Mouse (Mus musculus) frontal cortex, postnatal 25 days (tissue): ENCODE measurements around the gene Chaf1a.

Experiments used
- DNase-seq, 2 experiments: peaks; one replicate each; pipeline ENCODE4 v3.0.0; 2022; ENCODE audit warnings: low spot score in 2 of 2

Gene Chaf1a

DNA sequence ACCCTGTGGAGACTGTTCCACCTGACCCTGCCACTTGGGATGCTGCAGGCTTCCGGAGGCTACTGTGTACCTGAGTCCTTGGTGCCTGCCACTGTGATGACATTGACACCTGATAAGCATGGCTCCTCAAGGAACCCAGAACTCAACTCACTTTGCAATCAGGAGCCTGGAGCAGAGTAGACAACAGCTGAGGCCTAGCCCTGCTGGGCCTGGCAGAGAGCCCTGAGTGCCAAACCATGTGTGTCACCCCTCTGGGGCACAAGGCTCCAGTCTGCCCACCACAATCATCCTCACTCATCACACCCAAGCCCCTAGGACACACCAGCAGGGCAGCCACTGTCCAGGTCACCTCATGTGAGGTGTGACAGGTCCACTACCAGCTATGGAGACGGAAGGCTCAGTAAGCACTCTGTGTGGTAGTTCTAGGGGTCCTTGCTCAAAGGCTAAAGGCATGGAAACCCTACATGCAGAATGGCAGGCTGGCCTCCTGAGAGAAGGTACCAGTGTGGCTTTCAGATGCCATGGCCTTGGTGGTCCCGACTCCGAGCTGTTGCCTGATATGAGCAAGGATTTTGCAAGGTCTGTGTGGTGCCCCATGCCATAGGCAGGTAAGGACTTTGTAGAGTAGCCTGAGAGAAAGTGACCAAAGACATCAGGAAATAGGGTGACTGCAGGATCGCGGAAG lies 19.7 kb upstream of the Chaf1a start:
- no peak for DNase-seq

DNA sequence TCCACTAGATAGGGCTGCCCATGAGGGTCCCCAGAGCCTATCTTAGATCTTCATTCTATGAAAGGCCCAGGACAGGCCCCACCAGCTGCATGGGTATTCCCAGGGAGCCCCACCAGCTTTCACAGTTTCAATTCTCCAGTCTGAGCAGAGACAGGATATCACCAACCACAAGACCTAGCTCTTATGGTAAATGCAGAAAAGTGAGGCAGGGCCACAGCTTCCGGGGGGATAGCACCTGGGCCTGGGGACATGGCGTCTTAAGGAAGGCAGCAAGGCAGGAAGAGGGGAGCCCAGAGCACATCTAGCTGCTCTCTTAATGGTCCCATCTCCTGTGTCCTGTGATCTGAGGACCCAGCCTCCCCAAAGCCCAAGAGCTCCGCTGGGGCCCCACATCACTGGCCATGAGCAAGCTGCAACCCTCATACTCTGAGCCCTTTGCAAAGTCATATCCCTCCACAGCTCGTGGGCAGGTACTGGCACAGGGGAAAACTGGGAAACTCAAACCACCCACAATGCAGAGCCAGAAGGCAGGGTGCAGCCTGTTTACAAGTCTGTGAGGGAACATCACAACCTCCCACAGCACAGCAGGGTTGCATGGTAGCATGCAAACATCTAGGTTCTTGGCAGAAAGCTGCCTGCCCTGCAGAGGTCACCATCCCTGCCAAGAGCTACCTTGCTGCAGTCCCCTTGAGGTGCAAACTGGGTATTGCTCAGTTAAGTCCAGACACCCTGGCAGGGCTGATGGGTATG lies 18.9 kb upstream of the Chaf1a start:
- DNase-seq: no peak

GRCm38 (mm10) chr17:56022131-56022988 lies 17.9 kb upstream of the Chaf1a start:
- DNase-seq: no peak

DNA sequence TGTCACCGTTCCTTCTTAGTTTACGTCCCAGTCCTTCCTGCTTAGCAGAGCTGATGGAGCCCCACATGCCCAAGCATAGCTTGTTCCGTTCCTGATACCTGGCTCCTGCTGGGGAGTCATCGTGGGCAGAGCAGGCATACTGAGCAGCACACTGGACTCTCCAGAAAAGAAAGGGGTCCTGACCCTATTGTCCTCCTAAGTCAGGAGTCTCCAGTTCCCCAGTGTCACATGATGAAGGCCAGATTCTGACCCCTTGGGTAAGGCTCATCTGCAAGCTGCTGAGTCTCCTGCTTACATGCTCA lies 17.3 kb upstream of the Chaf1a start:
- DNase-seq: no peak

- no peak for DNase-seq
Measured at GRCm38 (mm10) chr17:56023386-56023785, 16.9 kb upstream of the Chaf1a start.

DNA sequence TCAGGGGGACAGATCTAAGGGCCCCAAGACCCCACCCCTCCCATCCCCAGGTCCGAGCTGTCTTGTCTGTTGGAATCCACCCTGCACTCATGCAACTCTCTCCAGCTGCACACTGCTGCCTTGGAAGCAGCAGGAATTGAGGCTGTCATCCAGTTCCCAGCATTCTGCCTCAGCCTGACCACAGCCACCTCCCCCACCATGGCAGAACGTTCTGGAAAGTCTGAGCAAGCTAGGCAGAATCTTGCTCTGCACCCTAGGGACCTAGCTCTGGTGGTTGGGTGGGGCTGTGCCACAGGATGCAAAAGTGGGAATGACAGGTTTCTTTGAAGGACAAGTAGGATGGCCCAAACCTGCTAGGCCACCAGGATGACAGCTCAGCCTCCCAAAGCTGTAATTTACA lies 15.8 kb upstream of the Chaf1a start:
- no peak for DNase-seq

DNA sequence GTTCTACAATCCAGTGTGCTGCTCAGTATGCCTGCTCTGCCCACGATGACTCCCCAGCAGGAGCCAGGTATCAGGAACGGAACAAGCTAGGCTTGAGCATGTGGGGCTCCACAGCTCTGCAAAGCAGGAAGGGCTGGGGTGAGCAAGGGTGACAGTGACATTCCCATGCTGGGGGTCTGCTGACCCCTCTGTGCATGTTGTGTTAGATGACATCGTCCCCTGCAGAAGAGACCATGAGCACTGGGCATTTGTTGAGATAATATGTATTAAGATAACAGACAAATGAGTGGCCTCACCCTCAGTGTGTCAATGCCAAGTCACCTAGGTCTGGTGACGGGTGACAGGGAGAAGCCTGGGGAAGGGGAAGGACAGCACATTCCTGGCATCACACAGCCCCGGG lies 15.3 kb upstream of the Chaf1a start:
- DNase-seq: no peak

DNA sequence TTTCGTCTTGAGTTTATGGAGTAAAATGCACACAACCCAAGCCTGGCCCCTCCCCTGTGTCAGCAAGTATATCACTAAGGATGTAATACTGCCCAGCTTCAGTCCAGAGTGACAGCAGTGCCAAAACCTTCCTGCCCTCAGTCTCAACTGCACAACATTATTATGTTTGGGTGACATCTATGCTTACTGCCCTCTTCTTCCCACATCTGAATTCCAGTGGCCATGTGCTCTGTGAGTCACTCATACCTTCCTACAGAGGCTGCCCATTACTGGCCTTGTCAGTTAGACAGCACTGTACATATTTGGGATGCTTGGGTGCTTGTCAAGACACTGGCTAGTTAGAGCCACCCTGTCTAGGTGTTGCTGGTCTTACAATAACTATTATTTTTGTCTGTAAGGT lies 13.9 kb upstream of the Chaf1a start:
- DNase-seq: no peak

DNA sequence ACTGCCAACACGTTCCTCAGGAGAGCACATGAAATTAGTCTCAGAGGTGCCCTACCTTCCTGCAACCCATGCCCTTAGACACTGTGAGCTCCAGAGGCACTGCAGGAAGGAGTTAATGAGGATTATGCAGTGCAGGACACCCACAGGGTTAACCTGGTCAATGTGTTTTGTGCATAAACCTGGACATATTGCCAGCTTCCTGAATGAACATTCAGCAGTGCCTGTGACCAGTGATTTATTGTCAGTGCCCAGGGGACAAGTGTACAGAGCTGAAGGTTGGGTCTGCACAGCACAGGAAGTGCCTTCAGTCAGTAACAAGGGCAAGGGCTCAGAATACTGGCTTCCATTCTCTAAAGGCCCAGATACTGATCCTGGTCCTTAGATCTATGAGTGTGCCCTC lies 13.4 kb upstream of the Chaf1a start:
- DNase-seq: no peak

- no peak for DNase-seq
Measured at GRCm38 (mm10) chr17:56027801-56028441, 12.3 kb upstream of the Chaf1a start.

DNA sequence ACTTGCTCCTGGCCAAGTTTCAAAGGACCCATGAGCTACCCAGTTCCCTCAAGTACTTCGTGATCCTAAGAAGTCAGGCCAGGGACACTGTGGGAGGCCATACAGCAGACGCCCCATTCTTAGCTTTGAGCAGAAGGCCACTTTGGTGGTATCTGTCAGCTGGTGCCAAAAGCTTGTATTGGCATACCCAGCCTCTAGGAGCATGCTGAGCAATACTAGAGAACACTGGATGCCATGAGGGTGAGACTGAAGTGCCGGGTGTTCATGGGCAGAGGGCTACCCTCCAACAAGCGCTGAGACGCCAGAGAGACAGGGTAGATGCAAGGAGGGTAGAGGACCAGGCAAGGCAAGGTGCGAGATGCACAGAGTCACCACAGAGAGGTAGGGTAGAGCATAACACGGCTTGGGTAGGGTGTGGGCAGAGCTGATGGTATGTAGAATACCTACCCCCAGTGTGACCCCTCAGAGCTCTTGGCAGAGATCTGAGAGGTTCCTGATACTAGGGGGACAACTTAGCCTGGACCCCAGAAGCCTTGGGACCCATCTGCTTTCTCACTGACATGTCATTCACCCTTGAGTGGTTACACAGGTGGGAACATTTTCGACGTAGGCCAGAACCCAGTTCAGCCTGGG lies 9.9 kb upstream of the Chaf1a start:
- no peak for DNase-seq

GRCm38 (mm10) chr17:56030919-56031318 lies 9.3 kb upstream of the Chaf1a start:
- no peak for DNase-seq

GRCm38 (mm10) chr17:56031431-56031830 lies 8.8 kb upstream of the Chaf1a start:
- DNase-seq: no peak

DNA sequence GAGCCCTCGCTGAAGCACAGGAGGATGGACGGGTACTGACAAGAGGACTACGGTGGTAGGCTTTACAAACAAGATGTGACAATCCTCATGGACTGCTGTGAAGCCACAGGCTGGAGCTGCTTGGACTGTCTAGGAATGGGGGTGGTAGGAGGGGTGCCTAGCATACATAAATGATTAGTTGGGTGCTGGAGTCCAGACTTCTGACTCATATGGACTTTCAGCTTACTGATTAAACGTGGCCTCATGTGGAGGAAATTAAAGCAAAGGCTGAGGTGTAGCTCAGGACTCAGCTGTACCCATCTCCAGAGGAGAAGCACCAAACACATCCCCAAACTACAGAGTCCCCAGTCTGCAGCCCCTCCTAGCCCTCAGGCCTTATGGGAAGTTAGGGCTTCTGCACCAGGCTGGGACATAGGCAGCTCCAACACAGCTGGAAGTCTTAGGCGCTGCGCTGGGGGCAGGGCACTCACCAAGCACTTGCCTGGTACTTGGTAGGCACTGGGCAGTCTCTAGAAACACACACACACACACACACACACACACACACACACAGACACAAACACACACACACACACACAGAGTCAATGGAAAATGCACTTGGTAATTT lies 8.0 kb upstream of the Chaf1a start:
- no peak for DNase-seq

- no peak for DNase-seq
Measured at GRCm38 (mm10) chr17:56032831-56033230, 7.4 kb upstream of the Chaf1a start.

- DNase-seq: no peak
Measured at GRCm38 (mm10) chr17:56034040-56034725, 6.1 kb upstream of the Chaf1a start.

- no peak for DNase-seq
Measured at GRCm38 (mm10) chr17:56034726-56035100, 5.5 kb upstream of the Chaf1a start.

- no peak for DNase-seq
Measured at GRCm38 (mm10) chr17:56035216-56035615, 5.0 kb upstream of the Chaf1a start.

GRCm38 (mm10) chr17:56036176-56036900 lies 3.9 kb upstream of the Chaf1a start, which contains the start of gene Sh3gl1:
Sh3gl1 (minus strand) TSS chr17:56036635.
- DNase-seq: peak; percentile 98 to 100

- no peak for DNase-seq
Measured at GRCm38 (mm10) chr17:56036901-56037287, 3.3 kb upstream of the Chaf1a start.
